Mouse (Mus musculus) forelimb bud, embryonic 11.5 days (tissue): Measurements from ENCODE around the gene Ifnl3.

Source experiments
- DNase-seq: peaks from one replicate; pipeline ENCODE4 v3.0.0-alpha.2; 2012; ENCODE audit warnings: low read depth, low spot score

Gene Ifnl3

DNA sequence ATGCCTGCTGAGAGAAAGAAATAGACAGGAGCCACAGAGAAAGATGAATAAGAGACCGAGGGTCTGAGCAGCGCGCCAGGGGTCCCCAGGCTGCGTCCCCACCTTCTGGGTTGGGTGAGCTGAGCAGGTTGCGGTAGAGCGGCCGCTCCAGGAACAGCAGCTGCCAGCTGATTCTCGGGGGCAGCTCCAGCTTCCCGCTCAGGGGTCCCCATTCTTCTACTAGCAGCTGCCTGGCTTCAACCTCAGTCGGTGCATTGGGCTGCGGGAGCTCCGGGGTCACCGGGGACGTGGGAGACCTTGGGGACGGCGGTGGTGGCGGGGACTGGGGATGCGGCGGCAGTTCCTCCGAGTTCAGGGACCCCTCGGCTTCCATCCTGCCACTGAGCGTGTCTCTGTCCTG lies 24.0 kb downstream of the Ifnl3 start:
- no peak for DNase-seq

DNA sequence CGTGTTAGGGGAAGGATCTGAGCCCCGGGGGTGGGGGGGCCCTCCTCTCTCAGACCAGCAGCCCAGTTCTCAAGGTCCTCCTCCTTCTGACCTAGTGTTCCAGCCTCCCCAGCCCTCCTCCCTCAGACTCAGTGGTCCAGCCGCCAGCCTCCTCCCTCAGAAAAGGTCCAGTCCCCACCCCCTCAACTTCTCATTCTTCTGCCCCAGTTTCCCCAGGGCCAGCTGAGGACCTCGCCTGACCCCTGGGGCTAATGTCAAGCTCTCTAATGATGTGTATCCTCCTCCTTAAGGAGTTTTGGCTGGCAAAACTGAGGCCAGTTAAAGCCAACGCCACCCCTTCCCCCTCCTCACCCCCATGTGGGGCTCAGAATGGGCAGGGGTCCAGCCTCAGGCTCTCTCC lies 24.5 kb downstream of the Ifnl3 start, which contains the start of gene Nccrp1:
Nccrp1 (minus strand) TSS at position 101 of the 400 bp plus-strand sequence.
- no peak for DNase-seq

DNA sequence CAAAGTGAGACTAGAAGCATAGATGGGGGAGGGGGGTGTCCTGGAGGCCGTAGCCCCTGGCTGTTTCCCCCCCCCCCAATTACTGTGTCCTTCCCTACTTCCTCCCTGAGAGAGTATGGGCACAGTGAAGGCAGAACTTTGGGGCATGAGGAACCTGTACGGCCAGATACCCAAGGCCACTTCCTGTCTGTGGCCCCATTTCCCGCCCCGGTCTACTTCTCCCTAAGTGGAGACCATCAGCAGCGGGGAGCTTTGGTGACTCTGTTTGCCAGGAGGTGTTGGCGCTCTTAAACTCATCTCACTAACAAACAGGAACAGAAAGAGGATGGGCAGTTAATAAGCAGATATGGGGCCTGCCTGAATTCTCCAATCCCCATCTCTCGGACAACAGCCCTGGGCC lies 25.0 kb downstream of the Ifnl3 start:
- DNase-seq: no peak

GRCm38 (mm10) chr7:28553076-28553475 lies 30.4 kb downstream of the Ifnl3 start:
- DNase-seq: no peak

DNA sequence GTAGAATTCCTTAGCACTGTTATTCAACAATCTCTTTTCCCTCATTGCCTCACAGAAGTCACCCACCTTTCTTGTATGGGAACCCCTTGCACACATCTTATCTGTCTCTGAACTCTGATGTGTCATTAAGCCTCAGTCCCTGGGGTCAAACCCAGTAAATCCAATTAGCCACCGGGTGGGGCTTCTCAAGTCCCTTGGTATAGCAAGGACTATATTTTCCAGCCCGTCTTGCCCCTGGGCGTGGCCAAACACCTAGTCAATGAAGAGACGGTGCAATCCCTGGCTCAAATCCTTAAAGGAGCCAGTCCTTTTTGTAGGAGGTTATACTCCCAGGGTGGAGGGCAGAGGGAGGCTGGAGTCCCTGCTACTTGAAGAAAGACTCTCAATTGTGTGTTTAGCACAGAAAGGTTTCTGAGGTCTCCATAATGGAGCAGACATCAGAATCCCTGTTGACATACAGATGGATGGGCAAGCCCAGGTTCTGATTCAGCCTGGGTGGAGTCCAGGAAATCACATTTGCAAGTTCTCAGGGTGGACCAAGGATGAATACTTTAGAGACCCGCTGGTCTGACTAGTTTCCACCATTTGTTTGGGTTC lies 33.4 kb downstream of the Ifnl3 start:
- DNase-seq: no peak

DNA sequence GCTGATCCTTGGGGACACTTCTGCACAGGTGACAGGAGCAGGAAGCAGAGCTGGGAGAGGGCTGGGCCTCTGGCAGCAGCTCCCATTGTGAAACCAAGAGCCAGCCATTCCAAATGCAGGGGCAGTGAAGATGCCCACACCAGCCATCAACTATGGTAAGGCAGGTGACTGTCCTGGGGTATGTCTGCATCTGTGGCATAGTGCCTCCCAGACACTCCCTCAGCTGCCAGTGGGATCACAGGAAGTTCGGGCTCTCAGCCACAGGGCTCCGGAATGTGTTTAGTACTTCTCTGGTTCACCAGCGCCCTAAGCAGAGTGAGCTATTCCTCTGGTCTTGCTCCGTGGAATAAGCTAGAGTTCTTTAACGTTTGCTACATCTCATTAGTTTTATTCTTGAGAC lies 34.4 kb downstream of the Ifnl3 start:
- DNase-seq: no peak

DNA sequence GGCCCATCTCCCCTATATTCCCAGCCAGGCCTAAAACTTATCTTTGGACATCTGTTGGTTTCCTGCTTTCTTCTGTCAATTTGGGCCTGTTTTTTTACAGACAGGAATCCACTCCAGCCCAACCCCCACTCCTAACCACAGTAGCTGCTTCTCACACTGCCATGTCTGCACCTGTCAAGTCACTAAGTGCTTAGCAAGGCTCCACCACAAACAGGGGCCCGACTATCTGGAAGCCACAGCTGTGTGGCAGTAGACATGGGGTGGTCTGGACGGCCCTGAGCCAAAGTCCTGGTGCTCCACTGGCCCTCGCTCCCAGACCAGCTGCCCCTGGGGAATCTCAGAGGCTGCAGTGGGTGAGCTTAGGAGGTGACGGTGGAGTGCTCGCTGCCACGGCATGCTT lies 35.1 kb downstream of the Ifnl3 start:
- DNase-seq: no peak

- DNase-seq: no peak
Observed at GRCm38 (mm10) chr7:28558486-28558885, 35.9 kb downstream of the Ifnl3 start.

- no peak for DNase-seq
Observed at GRCm38 (mm10) chr7:28560856-28561255, 38.2 kb downstream of the Ifnl3 start.

GRCm38 (mm10) chr7:28561967-28562366 lies 39.3 kb downstream of the Ifnl3 start:
- no peak for DNase-seq

GRCm38 (mm10) chr7:28562371-28562770 lies 39.7 kb downstream of the Ifnl3 start:
- no peak for DNase-seq

DNA sequence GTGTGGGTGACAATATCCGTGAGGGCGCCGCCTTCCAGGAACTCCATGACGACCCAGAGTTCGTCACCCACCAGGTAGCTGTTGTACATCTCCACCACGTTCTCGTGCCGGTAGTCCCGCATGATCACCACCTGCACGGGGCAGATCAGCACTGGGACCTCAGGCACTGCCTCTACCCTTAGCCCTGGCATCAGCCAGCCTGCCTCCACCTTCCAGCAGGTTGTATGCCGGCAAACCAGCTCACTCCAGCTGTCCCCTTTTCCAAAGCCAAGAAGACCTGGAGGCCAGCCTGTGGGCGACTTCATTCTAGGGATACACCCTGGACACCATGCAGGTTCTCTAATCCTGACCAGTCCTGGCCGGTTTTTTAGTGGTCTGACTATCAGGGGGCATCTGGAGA lies 40.3 kb downstream of the Ifnl3 start:
- no peak for DNase-seq

DNA sequence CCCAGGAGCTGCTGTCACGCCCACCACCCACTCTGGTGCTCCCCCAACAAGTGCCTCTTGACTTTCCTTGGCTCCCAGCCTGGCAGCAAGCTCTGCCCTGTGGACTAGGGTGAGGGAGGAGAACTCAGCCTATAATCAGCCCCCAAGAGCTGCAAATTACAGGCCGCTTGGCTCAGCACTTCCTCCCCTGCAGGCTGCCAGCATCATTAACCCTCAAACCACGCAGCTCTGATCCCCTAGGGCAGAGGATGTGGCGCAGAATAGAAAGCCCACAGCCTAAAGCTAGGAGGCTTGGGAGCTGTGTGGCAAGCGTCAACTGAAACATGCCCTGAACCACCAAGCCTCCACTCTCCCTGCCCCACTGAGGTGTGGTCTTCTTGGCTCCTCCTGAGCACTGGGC lies 42.8 kb downstream of the Ifnl3 start:
- DNase-seq: no peak

GRCm38 (mm10) chr7:28567539-28567938 lies 44.9 kb downstream of the Ifnl3 start:
- DNase-seq: no peak

DNA sequence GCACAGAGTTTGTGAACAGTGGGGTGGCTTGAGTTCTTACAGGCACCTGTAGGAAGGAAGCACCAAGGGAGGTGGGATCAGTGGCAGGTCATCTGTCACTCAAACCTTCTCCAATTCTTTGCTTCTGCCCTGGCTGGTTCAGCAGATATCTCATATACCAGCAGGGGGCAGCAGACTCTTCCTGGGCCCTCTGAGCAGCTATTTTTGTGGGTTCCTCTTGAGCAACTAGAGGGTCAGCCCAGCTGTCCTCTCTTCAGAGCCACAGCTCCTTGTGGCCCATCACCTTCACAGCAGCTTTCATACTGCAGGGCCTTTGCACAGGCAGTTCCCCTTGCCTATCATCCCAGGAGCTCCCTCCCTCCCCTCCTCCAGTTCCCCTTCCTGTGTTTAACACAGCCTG lies 45.6 kb downstream of the Ifnl3 start:
- DNase-seq: peak; percentile 50

DNA sequence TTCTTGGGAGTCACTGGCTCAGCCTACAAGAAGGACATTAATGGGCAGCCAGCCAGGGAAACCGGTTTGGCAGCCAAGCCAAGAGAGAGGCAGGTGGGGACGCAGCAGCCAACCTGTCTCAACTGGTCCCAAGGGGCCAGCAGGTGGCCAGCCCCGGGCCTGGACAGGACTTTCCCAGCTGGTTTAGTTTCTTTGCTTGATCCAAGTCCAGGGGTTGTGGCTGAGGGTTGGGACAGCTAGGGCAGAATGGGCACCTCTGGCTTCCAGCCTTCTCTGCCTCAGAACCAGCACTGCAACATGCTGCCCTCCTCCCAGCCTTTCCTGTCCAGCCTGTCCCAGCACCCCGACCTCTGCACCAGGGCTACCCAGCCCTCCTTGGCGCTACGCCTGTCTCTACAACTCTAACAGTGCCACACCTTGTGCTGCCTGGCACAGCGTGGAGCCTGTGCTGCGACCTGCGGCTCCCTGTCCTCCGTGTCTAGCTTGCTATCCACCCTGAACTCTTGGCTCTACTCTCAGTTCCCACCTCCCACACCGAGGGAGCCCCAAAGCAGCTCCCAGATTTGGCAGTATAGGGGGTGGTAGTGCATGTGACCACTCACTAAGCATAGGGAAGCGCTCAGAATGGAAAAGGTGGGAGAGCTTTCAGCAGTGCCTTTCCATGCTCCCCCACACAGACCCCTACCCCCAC lies 47.8 kb downstream of the Ifnl3 start:
- DNase-seq: no peak

DNA sequence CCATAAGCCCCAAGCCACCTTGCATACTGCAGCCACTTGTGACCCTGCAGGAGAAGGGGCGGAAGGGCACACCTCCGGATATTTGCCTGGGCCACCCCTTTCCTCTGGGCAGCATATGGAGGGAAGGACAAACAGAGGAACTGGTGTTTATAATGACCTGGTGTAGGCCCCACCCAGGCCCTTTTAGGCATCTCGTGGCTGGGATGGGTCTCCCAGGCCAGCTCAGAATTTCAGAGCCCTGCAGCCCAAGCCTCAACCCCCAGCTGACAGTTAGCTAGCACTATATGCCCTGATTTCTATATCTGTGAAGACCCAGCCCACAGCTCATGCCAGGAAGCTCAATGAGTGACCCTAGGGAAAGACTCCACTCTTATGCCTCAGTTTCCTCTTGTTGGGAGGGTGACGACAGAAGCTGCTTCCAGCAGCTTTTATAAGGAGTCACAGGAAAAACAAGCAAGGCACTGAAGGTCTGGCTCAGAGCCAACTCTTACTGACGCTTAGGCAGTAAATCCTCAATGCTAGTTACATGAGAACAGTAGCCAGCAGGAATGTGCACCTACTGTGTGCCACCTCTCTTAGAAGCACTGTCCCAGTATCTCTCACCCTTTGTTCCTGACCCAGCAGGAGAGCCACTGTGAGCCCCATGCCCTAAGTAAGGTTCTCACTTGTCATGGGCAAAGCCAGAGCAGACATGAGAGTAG lies 48.5 kb downstream of the Ifnl3 start:
- DNase-seq: no peak

DNA sequence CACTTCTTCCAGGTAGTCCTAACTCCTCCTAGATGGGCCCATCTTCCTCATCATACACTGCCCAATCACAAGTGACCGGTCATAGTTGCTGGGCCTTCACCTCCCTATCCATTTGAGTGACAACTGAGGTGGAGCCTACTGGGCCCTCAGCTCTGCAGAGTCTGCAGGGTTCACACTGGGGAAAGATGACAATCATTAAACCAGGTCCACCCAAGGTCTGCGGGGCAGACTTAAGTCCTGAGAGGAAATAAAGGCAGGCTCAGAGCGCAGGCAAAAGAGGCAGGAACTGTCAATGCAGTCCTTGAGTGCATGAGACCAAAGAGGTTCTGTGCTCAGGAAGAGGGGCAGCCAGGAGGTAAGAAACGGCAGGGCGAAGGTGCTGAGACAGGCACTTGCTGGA lies 50.1 kb downstream of the Ifnl3 start:
- DNase-seq: no peak

- no peak for DNase-seq
Observed at GRCm38 (mm10) chr7:28573236-28573635, 50.6 kb downstream of the Ifnl3 start.
